22 mouse cellular contexts compared by ENCODE assay signal in the genomic region with DNA sequence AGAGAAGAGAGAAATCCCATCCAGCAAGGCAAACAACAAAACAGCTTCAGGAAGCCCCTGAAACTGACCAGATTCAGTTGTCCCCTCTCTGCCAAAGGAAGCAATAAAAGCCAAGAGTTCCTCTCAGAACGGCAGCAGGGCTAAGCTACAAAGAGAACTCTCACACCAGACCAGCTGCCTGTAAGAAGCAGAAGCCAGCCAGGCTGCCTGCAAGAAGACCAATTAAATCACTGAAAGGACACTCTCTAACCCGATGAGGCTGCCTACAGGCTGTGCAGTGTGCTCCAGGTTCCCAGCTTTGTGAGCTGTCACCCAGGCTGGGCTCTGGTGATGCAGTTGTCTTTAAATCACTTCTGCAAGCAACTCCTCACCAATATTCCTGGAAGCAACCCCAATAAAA. TPM values are rescaled to one million over a fixed set of nuclear protein-coding genes. Genes with fewer than 3 reads are reported as not detected.
DNase-seq lines count a peak whose midpoint lies in the region; ATAC-seq and TF ChIP-seq lines count a peak whose summit lies in the region.
"Had no signal": no experiment of that assay in that cellular context is flagged by ENCODE, and none has a peak within 500 bp of the region (broad histone marks: within the 10 kb centered on the region; RNA-seq: fewer than 3 reads in every experiment).

No protein-coding gene starts in this region.

- 72% methylated on average over 2 of the region's 2 CpGs for WGBS in forebrain, embryonic 14.5 days
- WGBS in forebrain, embryonic 15.5 days, result 62% methylated on average over 2 of the region's 2 CpGs
- 78% methylated on average over 2 of the region's 2 CpGs for WGBS in midbrain, postnatal 0 days
- 74% methylated on average over 2 of the region's 2 CpGs for WGBS in midbrain, embryonic 16.5 days

- H3K9me3 ChIP-seq in forebrain, embryonic 14.5 days (replicated peaks; ENCODE audit: control insufficient read depth, low read length), result no peaks in the 10 kb centered on the region
- no peaks in the 10 kb centered on the region for H3K9me3 ChIP-seq in forebrain, embryonic 15.5 days
- H3K9me3 ChIP-seq in midbrain, postnatal 0 days (ENCODE audit: low read length), result no peaks in the 10 kb centered on the region
- H3K9me3 ChIP-seq in midbrain, embryonic 16.5 days (replicated peaks; ENCODE audit: control insufficient read depth, low read length, poor library complexity, severe bottlenecking), result no peaks in the 10 kb centered on the region
- H3K9me3 ChIP-seq: heart, embryonic 10.5 days; heart, embryonic 13.5 days; intestine, embryonic 15.5 days had no signal

- H3K4me3 ChIP-seq in forebrain, embryonic 14.5 days (ENCODE audit: low read depth, low read length), result no peak overlapping the region
- H3K4me3 ChIP-seq in forebrain, embryonic 15.5 days, result no peak overlapping the region
- H3K4me3 ChIP-seq in midbrain, postnatal 0 days (ENCODE audit: low read depth, low read length), result no peak overlapping the region
- H3K4me3 ChIP-seq in midbrain, embryonic 16.5 days (ENCODE audit: low read depth, low read length), result no peak overlapping the region
- H3K4me3 ChIP-seq: heart, adult 2 months; heart, embryonic 10.5 days; heart, embryonic 13.5 days; intestine, embryonic 15.5 days had no signal

- H3K27ac ChIP-seq in forebrain, embryonic 14.5 days (ENCODE audit: low read depth, low read length), result no peak overlapping the region
- no peak overlapping the region for H3K27ac ChIP-seq in forebrain, embryonic 15.5 days (replicated peaks)
- H3K27ac ChIP-seq in midbrain, postnatal 0 days (ENCODE audit: low read depth, low read length), result no peak overlapping the region
- no peak overlapping the region for H3K27ac ChIP-seq in midbrain, embryonic 16.5 days (ENCODE audit: low read length)
- H3K27ac ChIP-seq: heart, adult 2 months; heart, embryonic 10.5 days; heart, embryonic 13.5 days; hindbrain, embryonic 14.5 days; intestine, embryonic 15.5 days had no signal

- TF ChIP-seq CTCF in midbrain, postnatal 0 days (IDR thresholded peaks at IDR 0.05), result no peak

- no peak overlapping the region for H3K4me2 ChIP-seq in forebrain, embryonic 14.5 days (ENCODE audit: low read length)
- H3K4me2 ChIP-seq in forebrain, embryonic 15.5 days (replicated peaks), result no peak overlapping the region
- H3K4me2 ChIP-seq in midbrain, postnatal 0 days (ENCODE audit: low read depth, low read length, poor library complexity, severe bottlenecking), result no peak overlapping the region
- H3K4me2 ChIP-seq in midbrain, embryonic 16.5 days (ENCODE audit: low read length), result no peak overlapping the region
- H3K4me2 ChIP-seq: heart, embryonic 13.5 days; hindbrain, embryonic 14.5 days; intestine, embryonic 15.5 days had no signal

- H3K36me3 ChIP-seq in forebrain, embryonic 14.5 days (ENCODE audit: control insufficient read depth, insufficient read depth, low read length), result peaks cover 27% of the 10 kb centered on the region
- H3K36me3 ChIP-seq in forebrain, embryonic 15.5 days, result peaks cover 33% of the 10 kb centered on the region
- H3K36me3 ChIP-seq in midbrain, postnatal 0 days (ENCODE audit: insufficient read depth, low read length), result peaks cover 35% of the 10 kb centered on the region
- peaks cover 14% of the 10 kb centered on the region for H3K36me3 ChIP-seq in midbrain, embryonic 16.5 days (ENCODE audit: control insufficient read depth, insufficient read depth, low read length)
- H3K36me3 ChIP-seq: intestine, embryonic 15.5 days had no signal

- H3K4me1 ChIP-seq in forebrain, embryonic 14.5 days (ENCODE audit: control insufficient read depth, insufficient read depth, low read length), result peaks cover 6% of the 10 kb centered on the region
- peaks cover 15% of the 10 kb centered on the region for H3K4me1 ChIP-seq in forebrain, embryonic 15.5 days
- 0 out of 2 replicates have a peak, but pooled peaks cover 10% of the 10 kb centered on the region for H3K4me1 ChIP-seq in midbrain, postnatal 0 days (ENCODE audit: insufficient read depth, low read length)
- peaks cover 13% of the 10 kb centered on the region for H3K4me1 ChIP-seq in midbrain, embryonic 16.5 days (ENCODE audit: control insufficient read depth, insufficient read depth, low read length)

- DNase-seq in cerebellum, postnatal 10 days, result peak; percentile 34 to 52
- no peak for DNase-seq in cerebellum, adult 11-12 months
- peak; percentile 16 for DNase-seq in forebrain, embryonic 14.5 days (ENCODE audit: low spot score)
- DNase-seq in midbrain, postnatal 0 days (ENCODE audit: low spot score), result peak; percentile 38
- DNase-seq: adrenal gland, postnatal 10 days; adrenal gland, postnatal 36 days; cerebellum, adult 11 months; cerebellum, adult 8-10 months; gastrocnemius, postnatal 10 days; gastrocnemius, postnatal 36 days; heart, adult 2 months; heart, postnatal 14 days; heart, postnatal 4 days; kidney, adult 11 months had no signal

- H3K9ac ChIP-seq in forebrain, embryonic 14.5 days (ENCODE audit: low read length), result no peak overlapping the region
- no peak overlapping the region for H3K9ac ChIP-seq in forebrain, embryonic 15.5 days (replicated peaks)
- H3K9ac ChIP-seq in midbrain, postnatal 0 days (replicated peaks; ENCODE audit: low read length, poor library complexity, severe bottlenecking), result no peak overlapping the region
- no peak overlapping the region for H3K9ac ChIP-seq in midbrain, embryonic 16.5 days (ENCODE audit: low read depth, low read length)
- H3K9ac ChIP-seq: heart, embryonic 13.5 days; hindbrain, embryonic 14.5 days; intestine, embryonic 15.5 days had no signal

- no peaks in the 10 kb centered on the region for H3K27me3 ChIP-seq in forebrain, embryonic 14.5 days (replicated peaks; ENCODE audit: control insufficient read depth, insufficient read depth, low read length)
- H3K27me3 ChIP-seq in forebrain, embryonic 15.5 days, result no peaks in the 10 kb centered on the region
- no peaks in the 10 kb centered on the region for H3K27me3 ChIP-seq in midbrain, postnatal 0 days (ENCODE audit: insufficient read depth, low read length)
- H3K27me3 ChIP-seq in midbrain, embryonic 16.5 days (ENCODE audit: control insufficient read depth, insufficient read depth, low read depth, low read length), result no peaks in the 10 kb centered on the region
- H3K27me3 ChIP-seq: intestine, embryonic 15.5 days; Patski had no signal

- no peak for ATAC-seq in forebrain, embryonic 14.5 days
- ATAC-seq in forebrain, embryonic 15.5 days (replicated peaks), result no peak
- ATAC-seq in midbrain, postnatal 0 days (ENCODE audit: low FRiP score), result no peak
- ATAC-seq in midbrain, embryonic 16.5 days, result no peak
- ATAC-seq: forebrain, embryonic 16.5 days; intestine, embryonic 15.5 days; Patski had no signal

RNA-seq across cellular contexts. Expression of a gene that starts 4.6 kb away (rescaled TPM):
- polyA plus RNA-seq in forebrain, embryonic 14.5 days (2014; fragmentation: Nextera tagmentation; extraction: Ambion mirVana), result 14.0 and 16.4 TPM in 2 replicates
- 16.0 and 16.9 TPM in 2 replicates for polyA plus RNA-seq in forebrain, embryonic 15.5 days (2015; fragmentation: Nextera tagmentation; extraction: Ambion mirVana)
- total RNA-seq in midbrain, postnatal 0 days (2014; rRNA removed), result 72.9 and 76.5 TPM in 2 replicates
- 15.5 and 16.7 TPM in 2 replicates for polyA plus RNA-seq in midbrain, postnatal 0 days (2015; fragmentation: Nextera tagmentation; extraction: Ambion mirVana)
- polyA plus RNA-seq in midbrain, embryonic 16.5 days (2015; fragmentation: Nextera tagmentation; extraction: Ambion mirVana), result 17.8 and 20.1 TPM in 2 replicates

RNA-seq across cellular contexts. Expression of a gene that starts 44.5 kb away (rescaled TPM):
- polyA plus RNA-seq in forebrain, embryonic 14.5 days (2014; fragmentation: Nextera tagmentation; extraction: Ambion mirVana), result 402 and 418 TPM in 2 replicates
- polyA plus RNA-seq in forebrain, embryonic 15.5 days (2015; fragmentation: Nextera tagmentation; extraction: Ambion mirVana), result 405 and 408 TPM in 2 replicates
- 424 and 435 TPM in 2 replicates for total RNA-seq in midbrain, postnatal 0 days (2014; rRNA removed)
- 302 and 311 TPM in 2 replicates for polyA plus RNA-seq in midbrain, postnatal 0 days (2015; fragmentation: Nextera tagmentation; extraction: Ambion mirVana)
- 321 and 329 TPM in 2 replicates for polyA plus RNA-seq in midbrain, embryonic 16.5 days (2015; fragmentation: Nextera tagmentation; extraction: Ambion mirVana)
